Mouse (Mus musculus) B cell, adult 2 months (primary cell): ENCODE measurements at regions not wholly inside any gene's neighbourhood (a gene's known extent, or its start where the extent isn't known, plus 50 kb on each side); places are given as distances from the start of the nearest gene placed in this dataset.

Source experiments
- DNase-seq, 2 experiments: peaks; one replicate each; pipeline ENCODE4 v3.0.0; 2022

DNA sequence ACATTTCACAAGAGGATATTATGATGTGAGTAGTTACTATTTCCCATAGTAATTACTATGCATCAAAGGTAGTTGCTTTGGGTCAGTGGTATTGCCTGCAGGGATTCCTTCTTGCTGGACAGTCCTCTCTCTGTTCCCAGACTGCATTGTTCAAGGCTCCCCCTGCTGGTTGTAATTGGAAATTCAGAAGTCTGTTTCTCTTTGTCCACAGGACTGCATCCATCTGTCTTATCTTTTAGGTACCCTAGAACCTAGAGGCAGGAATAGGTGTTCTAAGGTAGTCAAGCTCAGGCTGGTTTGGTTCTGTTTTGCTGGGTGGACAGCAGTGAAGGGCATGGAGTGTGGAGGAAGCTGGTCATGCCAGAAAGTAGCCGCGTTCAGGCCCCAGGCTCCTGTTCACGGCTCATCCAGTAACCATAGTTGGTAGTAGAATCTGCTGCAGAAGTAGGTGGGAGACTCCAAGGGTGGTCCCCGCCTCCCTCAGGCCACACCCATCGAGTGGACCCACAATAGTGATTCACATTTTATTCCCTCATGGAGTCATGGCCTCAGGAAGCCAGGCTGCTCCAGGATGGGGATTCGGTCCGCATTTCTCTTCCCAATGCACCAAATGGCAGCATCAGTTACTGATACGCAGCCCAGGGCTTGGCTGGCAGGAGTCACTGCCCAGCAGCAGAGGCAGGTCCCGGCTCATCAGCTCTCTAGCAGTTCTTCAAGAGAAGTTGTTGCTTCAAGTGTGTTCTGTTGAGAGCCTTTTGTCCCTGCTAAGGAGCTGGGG, 51.7 kb upstream of the Caprin1 start:
- DNase-seq = peak; percentile 72 to 74

DNA sequence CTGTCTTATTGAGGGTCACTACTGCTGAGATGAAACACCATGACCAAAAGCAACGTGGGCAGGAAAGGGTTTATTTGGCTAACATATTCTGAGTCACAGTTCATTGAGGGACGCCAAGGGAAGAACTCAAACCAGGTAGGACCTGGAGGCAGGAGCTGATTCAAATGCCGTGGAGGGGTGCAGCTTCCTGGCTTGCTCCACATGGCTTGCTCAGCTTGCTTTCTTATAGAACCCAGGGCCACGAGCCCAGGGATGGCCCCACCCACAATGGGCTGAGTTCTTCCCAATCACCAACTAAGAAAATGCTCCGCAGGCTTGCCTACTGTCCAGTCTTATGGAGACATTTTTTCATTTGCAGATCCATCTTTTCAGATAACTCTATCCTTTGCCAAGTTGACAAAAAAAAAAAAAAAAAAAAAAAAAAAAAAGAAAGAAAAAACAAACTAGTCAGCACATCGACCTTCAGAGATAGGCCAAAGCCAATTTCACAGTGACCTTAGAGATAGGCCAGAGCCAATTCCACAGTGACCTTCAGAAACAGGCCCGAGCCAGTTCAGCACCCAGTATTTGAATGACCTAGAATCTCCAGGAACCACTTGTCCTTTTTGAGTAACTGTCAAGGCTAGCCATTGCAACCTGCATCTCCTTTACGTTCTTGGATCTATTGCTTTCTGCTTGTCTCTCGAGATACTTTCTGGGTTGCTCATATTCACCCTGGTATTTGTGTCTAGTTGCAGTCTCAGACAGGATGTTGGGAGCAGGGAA, 52.5 kb upstream of the Caprin1 start:
- no peak for DNase-seq

DNA sequence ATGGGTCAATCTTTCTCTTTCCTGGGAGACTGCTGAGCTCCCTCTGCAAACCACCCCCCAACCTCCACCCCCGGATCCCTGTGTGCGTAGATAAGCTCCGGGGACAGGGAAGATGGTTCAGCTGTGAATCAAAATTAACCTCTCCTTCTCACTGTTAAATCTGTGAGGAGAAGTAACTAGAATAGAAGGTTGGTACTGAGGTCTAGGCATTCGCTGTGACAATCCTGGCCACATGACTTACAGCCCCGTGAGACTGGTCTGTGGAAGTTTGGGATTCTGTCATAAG, 53.0 kb upstream of the Caprin1 start:
- DNase-seq = no peak

DNA sequence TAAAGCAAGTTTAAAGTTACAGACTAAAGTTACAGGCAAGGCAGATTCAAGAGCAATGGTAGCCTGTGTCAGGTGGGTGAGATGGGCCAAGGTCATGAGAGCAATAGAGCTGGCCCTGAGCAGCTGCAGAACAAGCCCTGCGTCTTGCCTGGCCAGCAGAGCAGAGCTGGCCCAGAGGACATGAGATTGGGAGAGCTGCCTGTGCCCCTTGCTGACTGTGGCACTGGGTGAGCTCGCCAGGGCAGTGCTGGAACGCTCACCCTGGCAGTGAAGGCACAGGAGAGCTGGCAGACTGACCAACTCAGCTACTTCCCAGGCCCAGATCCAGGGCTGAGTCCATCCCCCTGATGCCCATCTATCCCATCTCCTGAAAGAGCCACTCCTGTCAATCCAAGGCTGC, 53.7 kb upstream of the Caprin1 start:
- DNase-seq = no peak

DNA sequence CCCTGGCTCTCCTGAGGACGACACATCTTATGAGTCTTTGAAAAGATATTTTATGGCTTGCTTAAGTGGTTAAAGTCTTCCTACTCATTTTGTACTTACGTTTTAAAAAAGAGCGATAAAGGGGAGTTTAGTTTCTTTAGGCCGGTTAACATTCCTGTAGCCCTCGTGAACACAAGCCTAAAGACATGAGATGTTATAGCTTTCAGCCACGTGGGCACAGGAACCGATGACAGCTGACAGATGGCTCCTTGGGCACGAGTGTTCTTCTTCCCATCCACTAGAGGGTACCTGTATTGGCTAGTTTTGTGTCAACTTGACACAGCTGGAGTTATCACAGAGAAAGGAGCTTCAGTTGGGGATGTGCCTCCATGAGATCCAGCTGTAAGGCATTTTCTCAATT, 63.8 kb upstream of the Caprin1 start:
- DNase-seq = no peak

DNA sequence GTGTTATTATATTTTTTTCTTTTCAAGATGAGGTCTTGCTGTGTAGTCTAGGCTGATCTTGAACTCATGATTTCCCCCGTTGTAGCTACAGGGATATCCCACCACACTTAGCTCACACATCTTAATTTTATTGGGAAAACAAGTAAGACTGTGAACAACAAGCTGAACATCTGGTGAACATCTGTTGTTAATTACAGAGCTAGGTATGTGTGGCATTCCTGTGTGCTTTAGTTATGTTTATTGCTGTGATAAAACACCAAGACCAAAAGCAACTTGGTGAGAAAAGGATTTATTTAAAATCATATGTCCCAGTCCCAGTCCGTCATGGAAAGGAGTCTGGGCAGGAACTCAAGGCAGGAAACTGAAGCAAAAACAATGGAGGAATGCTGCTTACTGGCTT, 66.8 kb upstream of the Caprin1 start:
- DNase-seq = no peak

DNA sequence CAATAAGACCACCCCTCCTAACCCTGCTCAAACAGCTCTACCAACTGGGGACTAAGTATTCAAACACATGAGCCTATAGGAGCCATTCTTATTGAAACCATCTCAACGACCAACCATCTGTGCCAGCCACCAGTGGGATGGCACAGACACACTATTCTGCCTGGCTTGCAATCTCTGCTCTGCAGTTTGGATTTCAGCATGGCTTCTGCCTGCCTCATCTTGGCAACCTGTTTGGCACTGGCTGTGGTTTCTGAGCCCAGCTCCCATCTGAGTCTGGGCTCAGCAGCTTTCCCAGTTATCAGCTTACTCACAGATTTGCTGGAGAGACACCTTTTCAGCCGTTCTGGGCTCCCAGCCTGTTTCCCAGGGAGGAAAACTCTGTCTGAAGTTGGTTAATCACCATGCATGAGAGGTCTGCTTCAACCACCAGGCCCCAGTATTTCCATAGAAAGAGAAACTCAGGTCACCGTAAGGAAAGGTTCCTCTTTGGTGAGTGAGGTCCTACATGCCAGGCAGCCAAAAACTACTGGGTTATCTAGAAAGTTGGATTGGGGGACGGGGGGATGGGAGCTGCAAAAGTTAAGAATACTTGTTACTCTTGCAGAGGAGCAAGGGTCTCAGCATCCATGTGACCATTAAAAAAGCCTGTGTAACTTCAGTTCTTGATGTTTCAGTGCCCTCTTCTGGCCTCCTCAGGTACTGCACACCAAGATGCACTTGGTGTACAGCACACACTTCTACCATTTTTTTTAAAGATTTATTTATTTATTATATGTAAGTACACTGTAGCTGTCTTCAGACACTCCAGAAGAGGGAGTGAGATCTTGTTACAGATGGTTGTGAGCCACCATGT, 68.1 kb upstream of the Caprin1 start:
- DNase-seq = peak; percentile 82 to 85

DNA sequence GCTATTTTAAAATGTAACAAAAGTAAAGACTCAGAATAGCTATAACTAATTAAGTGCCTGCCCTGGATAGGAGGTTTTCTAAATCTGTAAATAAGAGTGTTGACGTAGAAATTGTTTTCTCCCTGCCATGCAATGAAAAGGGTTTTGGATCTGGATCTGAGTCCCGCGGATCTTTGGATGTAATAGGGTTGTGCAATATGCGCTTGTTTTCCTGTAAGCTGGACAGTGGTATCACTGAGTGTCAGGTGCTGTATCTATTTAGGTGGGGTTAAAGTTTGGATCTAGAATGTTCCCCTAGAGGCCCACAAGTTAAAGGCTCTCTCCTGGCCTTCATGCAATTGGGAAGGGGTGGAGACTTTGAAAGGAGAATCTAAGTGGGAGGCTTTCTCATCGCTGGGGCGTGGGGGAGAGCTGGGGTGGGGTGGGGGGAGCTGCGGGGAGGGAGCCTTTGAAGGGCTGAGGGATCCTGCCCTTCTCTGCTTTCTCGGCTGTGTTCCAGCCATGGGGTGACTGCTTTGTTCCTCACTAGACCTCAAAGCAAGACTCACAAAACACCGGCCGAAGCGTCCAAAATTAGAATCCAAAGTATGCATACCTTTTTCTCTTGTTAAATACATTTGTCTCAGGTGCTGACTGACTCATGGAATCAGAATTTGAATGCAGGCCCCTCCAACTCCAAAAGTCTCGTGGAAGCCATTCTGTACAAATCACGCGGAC, 70.0 kb upstream of the Caprin1 start:
- no peak for DNase-seq

DNA sequence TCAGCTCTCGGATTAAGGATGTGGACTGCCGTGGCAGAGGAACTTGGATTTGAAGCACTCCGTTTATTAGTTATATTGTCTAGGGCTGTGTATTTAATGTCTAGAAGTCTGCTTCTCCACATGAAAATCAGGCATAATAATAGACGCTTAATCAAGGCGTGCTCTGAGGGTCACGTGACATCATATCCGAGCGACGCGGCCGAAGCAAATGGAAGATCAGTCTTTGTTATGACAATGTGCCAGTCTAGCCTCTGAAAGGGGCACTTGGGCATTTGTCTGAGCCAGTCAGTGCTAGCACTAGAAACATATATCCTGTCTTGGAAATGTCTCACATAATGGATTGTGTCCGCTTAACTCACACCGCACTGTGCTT, 70.5 kb upstream of the Caprin1 start:
- no peak for DNase-seq

DNA sequence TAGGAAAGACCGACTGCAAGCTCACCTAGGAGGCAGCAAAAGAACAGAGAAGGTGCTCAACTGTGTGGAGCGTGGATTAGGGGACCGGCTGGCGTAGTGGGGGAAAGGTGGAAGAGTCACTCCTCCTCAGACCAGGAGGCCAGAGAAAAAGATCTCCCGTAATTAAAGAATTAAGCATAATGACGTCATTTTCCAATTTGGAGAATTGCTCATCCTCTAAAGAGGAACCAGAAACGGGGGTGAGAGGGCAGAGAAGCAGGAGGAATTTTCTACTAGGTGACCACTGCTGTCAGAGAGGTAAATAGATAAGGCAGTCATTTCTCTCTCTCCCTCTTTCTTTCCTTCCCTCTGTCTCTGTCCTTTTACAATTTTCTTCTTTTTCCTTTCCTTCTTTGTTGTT, 71.2 kb upstream of the Caprin1 start:
- DNase-seq = no peak

DNA sequence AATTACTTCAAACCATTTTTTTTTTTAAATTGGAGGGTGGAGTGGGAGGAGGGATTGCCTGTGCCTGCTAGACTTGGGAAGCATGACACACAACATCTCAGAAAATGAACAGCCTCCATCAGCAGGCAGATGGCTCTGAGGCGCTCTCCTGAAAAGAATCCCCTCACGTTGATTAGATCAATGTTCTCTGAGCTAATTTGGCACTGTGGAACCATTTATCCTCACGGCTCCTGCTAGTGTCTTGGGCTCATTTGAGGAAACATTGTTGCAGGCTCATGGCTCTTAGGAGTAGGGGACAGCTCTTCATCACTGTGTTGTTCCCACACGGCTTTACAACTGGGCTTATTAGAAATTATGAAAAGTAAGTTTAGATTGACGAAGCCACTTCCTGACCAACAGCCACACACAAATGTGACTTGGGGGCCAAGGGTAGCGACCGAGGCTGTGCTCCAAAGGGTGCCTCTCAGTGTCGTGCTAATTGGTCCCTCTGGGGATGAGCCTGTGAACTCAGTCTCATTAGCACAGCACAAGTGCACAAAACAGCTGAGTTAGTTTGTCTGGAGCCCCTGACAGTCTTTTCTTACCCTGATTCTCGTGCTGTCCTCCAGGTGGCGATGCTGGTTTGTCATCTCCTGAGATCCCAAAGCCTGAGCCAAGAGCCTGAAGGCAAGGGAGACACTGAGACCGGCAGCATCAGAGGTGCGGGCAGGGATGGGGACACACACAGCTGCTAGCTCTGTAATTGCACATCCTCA, 74.2 kb upstream of the Caprin1 start:
- DNase-seq = peak; percentile 75 to 78

DNA sequence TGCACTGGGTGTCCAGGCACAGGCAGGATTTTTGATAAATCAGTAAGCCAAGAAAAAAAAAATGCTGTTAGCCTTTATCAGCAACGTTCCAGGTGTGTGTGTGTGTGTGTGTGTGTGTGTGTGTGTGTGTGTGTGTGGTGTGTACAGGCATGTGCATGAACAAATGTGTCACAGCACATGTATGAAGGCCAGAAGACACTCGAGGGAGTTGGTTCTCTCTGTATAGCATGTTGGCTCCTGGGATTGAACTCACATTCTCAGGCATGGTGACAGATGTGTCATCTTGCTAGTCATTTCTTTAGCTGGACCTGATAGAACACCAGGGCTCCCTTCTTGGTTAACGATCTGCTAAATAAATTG, 74.8 kb upstream of the Caprin1 start:
- DNase-seq = no peak

DNA sequence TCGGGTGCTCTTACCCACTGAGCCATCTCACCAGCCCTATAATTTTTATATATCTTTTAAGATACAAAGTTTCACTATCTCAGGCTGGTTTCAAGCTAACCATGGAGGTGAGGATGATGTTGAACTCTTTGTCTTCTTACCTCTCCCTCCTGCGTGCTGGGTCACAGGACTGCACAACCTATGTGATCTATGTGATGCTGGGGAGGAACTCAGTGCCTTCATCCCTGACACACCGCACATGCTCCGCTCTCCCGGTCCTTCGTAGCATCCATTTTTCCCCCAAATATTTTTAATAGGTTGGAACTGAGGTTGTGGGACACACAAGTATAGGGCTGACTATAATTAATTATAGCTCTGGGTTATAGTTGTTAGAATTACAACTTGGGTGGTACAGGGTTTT, 75.9 kb upstream of the Caprin1 start:
- DNase-seq = no peak

DNA sequence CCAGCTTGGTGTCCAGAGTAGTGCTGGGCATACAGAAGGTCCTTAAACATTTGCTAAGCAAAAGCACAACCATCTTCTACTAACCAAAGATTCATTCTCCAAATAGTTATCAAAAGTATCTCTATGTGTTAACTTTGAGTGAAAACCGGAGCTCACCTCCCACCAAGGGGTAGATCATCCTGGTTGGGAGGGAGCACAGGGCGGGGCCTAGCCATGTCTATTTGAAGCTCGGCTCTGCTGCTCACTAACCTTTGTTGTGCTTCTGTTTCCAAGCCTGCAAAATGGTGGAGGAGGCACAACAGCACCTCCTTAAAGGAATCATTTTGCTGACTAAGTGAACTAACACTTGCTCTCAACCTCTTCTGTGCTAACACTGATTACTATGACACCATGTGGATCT, 77.0 kb upstream of the Caprin1 start:
- DNase-seq = no peak

DNA sequence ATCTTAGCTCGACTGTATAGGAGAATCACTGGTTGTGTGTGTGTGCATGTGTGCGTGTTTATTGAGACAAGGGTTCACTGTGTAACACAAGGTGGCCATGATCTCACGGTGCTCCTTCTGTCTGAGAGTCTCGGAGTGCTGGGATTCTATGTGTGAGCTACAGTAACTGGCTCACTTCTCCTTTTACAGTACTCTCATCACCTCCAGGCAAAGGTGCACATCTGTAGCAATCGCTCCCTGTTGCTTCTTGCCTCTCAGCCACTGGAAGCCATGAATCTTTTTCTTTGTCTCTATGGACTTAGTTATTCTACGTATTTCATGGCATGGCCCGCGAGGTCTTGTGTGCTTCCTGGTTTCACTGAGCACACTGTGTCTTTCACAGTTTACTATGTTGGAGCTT, 78.3 kb upstream of the Caprin1 start:
- peak; percentile 46 to 48 for DNase-seq

DNA sequence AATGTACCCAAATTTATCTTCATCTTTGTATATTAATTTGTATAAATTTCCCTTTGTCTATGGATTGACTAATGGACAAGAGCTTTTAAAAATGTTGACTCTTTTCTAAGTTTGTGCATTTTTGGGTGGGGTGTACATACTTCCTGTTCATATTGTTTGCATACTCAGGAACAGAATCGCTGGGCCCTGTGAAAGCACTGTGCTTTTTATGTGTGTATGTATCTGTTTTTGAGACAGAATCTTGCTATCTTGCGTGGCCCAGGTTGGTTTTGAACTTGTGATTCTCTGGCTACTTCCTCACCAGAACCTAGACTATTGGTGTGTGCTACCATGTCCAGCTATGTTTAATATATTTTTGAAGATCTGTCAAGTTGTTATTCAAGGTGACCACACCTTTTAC, 78.8 kb upstream of the Caprin1 start:
- DNase-seq = peak; percentile 49 to 59

DNA sequence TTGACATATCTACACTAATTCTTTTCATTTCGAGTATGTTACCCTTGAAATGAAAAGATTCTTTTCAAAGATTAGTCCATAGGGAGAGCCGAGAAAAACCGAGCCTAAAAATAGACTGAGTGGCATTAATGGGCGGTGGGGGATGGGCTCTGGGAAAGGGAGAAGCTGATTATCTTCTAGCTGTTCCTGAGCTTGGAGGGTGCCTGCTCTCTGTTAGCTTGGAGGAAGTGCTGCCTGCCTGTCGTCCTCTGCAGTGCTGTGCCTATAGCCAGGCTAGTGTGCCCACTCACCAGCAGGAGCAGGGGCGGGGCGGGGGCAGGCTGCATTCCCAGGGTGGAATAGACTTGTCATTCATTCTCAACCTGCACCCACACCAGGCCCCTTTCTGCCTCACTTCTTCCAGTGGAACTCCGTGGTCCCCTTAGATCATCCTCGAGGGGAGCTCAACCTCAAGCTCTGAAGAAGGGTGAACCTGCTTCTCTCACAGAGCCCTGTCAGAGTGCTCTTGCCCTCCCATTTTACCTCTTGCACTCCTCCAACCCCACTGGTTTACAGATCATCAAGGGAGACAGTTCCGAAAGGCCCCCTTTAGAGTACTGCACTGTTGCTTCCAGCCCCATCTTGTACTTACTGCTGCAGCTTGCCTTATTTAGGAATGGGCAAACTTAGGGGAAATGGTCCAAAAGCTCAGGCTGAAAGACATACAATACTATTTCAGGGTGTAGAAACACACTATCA, 76.6 kb upstream of the Lmo2 start:
- DNase-seq = no peak

DNA sequence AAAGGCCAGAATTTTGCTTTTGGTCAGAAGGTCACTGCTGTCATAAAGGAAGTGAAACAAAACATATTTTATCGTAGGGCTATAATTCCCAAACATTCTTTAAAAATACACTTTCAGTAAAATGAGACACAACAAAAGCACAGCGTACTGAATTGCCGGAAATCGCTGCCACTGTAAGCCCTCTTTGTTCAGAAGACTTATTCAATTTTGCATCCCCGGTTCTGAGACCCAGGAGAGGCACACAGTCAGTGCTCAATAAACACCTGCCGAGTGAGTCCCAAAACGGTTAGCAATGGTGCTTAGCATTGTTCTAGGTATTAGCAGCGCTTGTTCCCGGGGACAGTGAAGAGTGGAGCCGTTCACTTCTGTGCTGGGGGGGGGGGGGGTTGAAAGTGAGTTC, 72.9 kb upstream of the Lmo2 start:
- no peak for DNase-seq

DNA sequence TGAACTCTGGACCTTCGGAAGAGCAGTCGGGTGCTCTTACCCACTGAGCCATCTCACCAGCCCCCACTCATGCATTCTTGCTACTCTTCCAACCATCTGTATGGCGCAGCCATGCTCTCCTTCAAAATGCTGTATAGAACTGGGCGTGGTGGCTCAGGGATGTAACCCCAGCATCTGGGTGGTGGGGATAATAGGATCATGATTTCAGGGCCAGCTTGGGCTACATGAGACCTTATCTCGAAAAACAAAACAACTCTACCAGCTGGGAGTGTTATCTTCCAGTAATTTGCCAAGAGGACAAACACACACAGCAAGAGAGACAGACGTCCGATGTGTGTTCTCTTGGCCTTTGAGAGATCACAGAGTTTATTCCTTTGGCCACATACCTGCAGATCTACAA, 69.8 kb upstream of the Lmo2 start:
- no peak for DNase-seq

DNA sequence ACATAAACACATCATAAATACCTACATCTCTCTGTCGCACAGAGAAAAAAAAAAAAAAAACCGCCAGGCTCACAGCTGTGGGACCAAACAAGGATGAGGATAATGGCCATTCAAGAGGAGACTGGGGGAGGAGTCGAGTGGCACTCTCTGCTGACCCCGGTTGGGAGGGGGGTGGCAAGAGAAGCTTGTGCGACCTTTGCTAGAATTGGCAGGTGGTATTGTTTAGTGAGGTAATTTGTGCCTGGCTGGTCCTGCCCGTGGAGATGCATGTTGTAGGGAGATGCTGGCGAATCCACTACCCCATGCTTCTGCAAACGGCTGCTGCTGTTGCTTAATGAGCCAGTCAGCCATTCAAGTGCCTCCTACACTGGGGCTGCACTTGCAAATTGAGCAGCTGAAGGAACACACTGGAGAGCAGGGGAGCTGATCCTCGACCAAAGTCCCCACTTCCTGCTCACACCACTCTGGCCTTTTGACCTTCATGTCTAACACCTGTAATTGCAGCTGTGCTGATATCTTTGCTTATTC, 66.5 kb upstream of the Lmo2 start:
- DNase-seq = peak; percentile 34 to 35

DNA sequence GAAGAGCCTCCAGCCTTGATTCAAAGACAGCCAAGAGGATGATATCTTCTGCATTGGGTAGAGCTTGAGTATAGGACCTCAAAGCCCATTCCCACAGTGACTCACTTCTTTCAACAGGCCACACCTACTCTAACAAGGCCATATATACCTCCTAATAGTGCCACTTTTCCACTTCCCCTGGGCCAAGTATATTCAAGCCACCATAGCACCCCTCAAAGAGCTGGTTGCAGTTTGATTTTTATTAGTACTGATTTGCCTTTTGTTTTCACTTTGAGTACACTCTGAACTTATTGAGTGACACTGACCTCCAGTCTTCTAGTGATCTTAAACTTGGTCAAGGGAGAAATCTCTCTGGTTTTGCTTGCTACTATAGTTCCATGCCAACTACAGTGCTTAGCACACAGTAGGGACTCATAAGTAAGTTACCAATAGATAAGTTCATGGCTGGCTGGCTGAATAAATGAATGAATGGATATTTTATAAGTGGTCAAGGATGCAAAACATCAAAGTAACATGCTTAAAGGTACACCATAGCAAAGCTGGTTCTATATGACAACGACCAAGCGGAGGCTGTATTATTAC, 64.5 kb upstream of the Lmo2 start:
- no peak for DNase-seq
